Mouse (Mus musculus) urinary bladder, adult 18-20 months (tissue): ENCODE results near the gene Slc35f4.

Experiments
- DNase-seq, 2 experiments: peaks; one replicate each; pipeline ENCODE4 v3.0.0; 2022; ENCODE audit warnings: low spot score in 2 of 2, mixed read lengths in 2 of 2

Gene Slc35f4

GRCm38 (mm10) chr14:49348897-49349250 is 177.0 kb downstream of the Slc35f4 start:
- DNase-seq: peak in 1 of 2 experiments; percentile 14

- no peak for DNase-seq
Measured at GRCm38 (mm10) chr14:49348164-49348896, 177.5 kb downstream of the Slc35f4 start.

- no peak for DNase-seq
Measured at GRCm38 (mm10) chr14:49345835-49346234, 180.0 kb downstream of the Slc35f4 start.

- DNase-seq: no peak
Measured at GRCm38 (mm10) chr14:49337011-49337410, 188.8 kb downstream of the Slc35f4 start.

GRCm38 (mm10) chr14:49333841-49334240 is 192.0 kb downstream of the Slc35f4 start:
- no peak for DNase-seq

GRCm38 (mm10) chr14:49316493-49316894 is 209.4 kb downstream of the Slc35f4 start:
- DNase-seq: no peak

- DNase-seq: no peak
Measured at GRCm38 (mm10) chr14:49313981-49314380, 211.9 kb downstream of the Slc35f4 start.

GRCm38 (mm10) chr14:49313376-49313775 is 212.5 kb downstream of the Slc35f4 start:
- DNase-seq: no peak

- no peak for DNase-seq
Measured at GRCm38 (mm10) chr14:49311548-49311947, 214.3 kb downstream of the Slc35f4 start.

GRCm38 (mm10) chr14:49311091-49311492 is 214.8 kb downstream of the Slc35f4 start:
- DNase-seq: no peak

GRCm38 (mm10) chr14:49309670-49310069 is 216.2 kb downstream of the Slc35f4 start:
- DNase-seq: no peak

- no peak for DNase-seq
Measured at GRCm38 (mm10) chr14:49308591-49308990, 217.3 kb downstream of the Slc35f4 start.

GRCm38 (mm10) chr14:49307842-49308241 is 218.0 kb downstream of the Slc35f4 start:
- no peak for DNase-seq

- no peak for DNase-seq
Measured at GRCm38 (mm10) chr14:49305534-49306409, 220.1 kb downstream of the Slc35f4 start.

GRCm38 (mm10) chr14:49302271-49302857 is 223.5 kb downstream of the Slc35f4 start:
- DNase-seq: no peak

GRCm38 (mm10) chr14:49300981-49301619 is 224.7 kb downstream of the Slc35f4 start:
- no peak for DNase-seq

GRCm38 (mm10) chr14:49300326-49300725 is 225.5 kb downstream of the Slc35f4 start:
- no peak for DNase-seq

GRCm38 (mm10) chr14:49293802-49294449 is 231.9 kb downstream of the Slc35f4 start:
- no peak for DNase-seq

GRCm38 (mm10) chr14:49290029-49290745 is 235.7 kb downstream of the Slc35f4 start:
- no peak for DNase-seq

- no peak for DNase-seq
Measured at GRCm38 (mm10) chr14:49283784-49284655, 241.8 kb downstream of the Slc35f4 start.
